Mouse (Mus musculus): ENCODE data around the gene Dio3. TPM values are rescaled to one million over a fixed set of nuclear protein-coding genes. Genes with fewer than 3 reads are reported as not detected.
A peak's percentile ranks its signal among the peaks of the same experiment; 100 is the strongest.

Gene Dio3
- polyA plus RNA-seq, 1 experiment from 2014 or later = 2.3 TPM

Small RNAs within 50 kb of the gene (microRNA-seq; reads per million reads assigned to microRNA genes)
- 46.4 reads per million, percentile 40 among the genes with 10 or more reads in this experiment for gene Mir1247

Other genes starting within 250 kb of the Dio3 start
- gene Ppp2r5c, start 168.1 kb downstream of the Dio3 start, polyA plus RNA-seq (2015; fragmentation: Nextera tagmentation; extraction: Ambion mirVana) = 145 and 154 TPM in 2 replicates

Measured in stomach, embryonic 15.5 days (tissue).